Mouse (Mus musculus): ENCODE measurements around the gene Slc22a7.

DNA sequence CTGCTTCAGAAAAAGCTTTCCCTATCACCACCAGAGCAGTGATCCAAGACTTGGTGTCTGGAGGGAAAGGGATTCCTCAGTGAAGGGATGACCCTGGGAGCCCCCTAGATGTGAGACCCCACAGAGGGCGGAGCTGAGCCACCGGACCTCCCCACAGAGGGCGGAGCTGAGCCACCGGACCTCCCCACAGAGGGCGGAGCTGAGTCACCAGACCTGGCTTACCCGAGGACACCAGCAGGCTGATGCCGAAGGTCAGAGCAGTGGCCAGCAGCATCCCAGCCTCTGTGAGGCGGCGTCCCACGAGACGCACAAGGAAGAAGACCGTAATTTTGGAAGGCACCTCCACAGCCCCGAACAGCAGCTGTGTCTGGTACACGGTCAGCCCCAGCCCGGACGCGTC, 4.6 kb downstream of the Slc22a7 start:
- TF ChIP-seq CTCF (IDR thresholded peaks at IDR 0.05; ENCODE audit: low read depth, low read length) (no peak), GATA1 (IDR thresholded peaks at IDR 0.05; ENCODE audit: borderline replicate concordance, low read length) (no peak)
